Mouse (Mus musculus): ENCODE measurements around the gene Glyatl3.
A peak's percentile ranks its signal among the peaks of the same experiment; 100 is the strongest.

Gene Glyatl3

GRCm38 (mm10) chr17:40914250-40914649 lies at the start of gene Glyatl3:
TSS of gene Glyatl3 (minus strand) at chr17:40914350.
- no peak for DNase-seq

- no peak for DNase-seq
Observed at GRCm38 (mm10) chr17:40948518-40948917, 34.4 kb upstream of the Glyatl3 start.

GRCm38 (mm10) chr17:40934420-40935231 lies 20.5 kb upstream of the Glyatl3 start, which contains the start of the genes Mut and Cenpq:
TSS of gene Mut (plus strand) at chr17:40934685.
TSS of gene Cenpq (minus strand) at chr17:40935047.
- peak; percentile 98 for DNase-seq

DNA sequence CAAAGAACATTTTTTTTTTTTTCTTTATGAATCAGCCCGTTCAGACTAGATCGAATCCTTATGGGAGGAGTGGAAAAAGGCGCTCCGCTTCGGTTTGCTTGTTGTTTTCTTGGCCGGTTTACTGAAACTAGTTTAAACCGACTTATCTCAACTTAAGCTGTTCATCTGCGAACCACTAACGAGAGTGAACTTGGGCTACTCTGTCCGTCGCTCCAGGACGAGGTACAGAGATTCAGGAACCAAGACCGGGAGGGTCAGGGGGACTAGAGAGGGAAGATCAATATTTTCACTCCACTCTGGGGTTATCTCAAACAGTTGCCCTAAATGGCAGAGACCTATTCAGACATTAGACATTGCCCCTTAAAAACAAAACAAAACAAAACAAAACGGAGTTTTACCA lies 19.8 kb upstream of the Glyatl3 start:
- DNase-seq, result no peak

DNA sequence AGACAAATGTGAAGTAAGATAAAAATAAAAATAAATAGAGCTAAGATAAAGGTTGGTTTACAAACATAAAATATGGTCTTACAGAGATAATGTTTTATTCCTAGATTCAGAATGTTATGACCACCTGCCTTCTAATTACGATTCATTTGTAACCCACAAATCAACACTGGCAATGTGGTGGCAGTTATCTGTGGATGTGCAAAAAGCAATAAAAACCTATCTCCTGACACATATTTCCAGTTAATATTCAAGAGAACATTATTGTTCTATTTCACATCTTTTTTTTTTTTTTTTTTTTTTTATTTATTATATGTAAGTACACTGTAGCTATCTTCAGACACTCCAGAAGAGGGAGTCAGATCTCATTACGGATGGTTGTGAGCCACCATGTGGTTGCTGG lies 1.3 kb upstream of the Glyatl3 start:
- DNase-seq, result no peak

GRCm38 (mm10) chr17:40904721-40905154 lies 9.4 kb downstream of the Glyatl3 start:
- no peak for DNase-seq

GRCm38 (mm10) chr17:40904056-40904597 lies 10.0 kb downstream of the Glyatl3 start:
- no peak for DNase-seq

GRCm38 (mm10) chr17:40903345-40903744 lies 10.8 kb downstream of the Glyatl3 start:
- DNase-seq, result no peak

DNA sequence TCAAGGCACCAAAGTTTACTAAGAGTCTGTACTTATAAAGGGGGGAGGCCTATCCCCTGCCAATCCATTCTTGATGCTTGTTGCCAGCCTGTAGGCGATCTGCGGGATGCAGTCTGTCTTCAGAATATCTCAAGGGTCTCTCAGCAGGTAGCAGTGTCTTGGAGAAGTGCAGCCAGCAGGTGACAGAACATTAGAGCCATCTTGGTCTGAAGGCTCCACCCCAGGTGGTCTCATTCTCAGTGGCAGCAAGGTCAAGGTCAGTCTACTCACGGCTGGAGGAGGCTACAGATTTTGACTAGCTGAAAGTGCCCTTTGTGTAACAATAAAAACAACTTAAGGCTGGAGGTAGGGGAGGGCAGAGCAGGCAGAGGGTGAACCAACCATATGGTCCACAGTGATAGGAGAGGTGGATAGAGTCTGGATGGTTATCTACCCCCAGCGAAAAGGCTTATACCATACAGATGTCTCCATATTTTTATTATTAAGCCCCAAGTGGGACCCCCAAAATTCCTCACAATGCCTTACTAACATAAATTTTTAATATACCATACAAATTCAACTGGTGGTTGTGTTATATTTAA lies 14.3 kb downstream of the Glyatl3 start:
- no peak for DNase-seq

DNA sequence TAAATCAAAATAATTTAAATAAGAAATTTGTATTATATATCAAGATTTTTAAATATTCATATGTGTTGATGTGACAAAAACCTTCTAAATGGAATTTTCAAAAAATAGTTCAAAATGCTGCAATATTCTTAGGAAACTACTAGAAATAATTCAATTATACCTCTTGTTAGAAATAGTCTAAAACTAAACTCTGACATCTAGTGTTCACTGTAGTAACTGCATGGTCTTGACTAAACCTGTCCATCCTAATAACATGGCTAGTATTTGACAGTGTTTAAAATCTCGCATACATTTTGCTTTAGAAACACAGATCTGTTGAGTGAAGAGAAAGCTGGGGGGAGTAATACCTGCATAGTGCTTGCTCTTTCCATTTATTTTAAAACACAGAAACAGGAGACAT lies 17.3 kb downstream of the Glyatl3 start:
- DNase-seq, result no peak

GRCm38 (mm10) chr17:40887849-40888536 lies 26.2 kb downstream of the Glyatl3 start:
- DNase-seq, result no peak

DNA sequence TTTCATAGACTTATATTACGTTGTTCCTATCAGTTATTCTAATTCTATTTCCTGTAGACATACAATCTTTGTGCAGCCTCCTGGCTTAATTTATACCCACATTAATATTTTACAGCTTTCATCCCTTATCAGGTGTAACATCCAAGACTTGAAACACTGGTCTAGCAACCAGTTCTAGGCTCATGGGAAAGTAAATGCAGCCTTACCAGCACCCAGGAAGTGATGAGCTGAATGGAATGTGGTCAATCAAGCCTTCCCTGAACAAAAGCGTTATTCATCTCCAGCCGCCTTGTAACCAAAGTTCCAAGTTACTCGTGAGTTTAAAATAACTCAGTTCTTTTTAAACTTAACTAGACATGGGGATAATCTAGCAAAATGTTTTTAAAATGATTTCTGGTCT lies 29.0 kb downstream of the Glyatl3 start:
- DNase-seq, result no peak

DNA sequence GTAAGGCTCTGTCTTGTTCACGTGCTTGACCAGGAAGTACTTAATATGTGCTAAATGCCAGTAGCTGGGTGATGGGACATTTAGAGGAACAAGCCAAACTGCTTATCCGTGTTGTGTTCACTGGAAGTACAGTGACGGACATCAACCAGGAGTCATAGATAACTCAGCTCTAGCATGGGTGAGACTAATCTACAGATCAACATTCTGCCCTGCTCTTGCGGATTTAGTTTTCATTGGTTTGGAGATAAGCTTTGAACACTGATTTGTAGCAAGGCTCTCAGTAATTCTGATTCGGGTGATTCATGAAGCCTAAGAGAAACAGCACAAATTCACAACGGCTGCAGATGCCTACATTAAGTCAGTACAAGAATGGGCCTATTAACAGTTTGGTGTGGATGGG lies 32.0 kb downstream of the Glyatl3 start:
- no peak for DNase-seq

DNA sequence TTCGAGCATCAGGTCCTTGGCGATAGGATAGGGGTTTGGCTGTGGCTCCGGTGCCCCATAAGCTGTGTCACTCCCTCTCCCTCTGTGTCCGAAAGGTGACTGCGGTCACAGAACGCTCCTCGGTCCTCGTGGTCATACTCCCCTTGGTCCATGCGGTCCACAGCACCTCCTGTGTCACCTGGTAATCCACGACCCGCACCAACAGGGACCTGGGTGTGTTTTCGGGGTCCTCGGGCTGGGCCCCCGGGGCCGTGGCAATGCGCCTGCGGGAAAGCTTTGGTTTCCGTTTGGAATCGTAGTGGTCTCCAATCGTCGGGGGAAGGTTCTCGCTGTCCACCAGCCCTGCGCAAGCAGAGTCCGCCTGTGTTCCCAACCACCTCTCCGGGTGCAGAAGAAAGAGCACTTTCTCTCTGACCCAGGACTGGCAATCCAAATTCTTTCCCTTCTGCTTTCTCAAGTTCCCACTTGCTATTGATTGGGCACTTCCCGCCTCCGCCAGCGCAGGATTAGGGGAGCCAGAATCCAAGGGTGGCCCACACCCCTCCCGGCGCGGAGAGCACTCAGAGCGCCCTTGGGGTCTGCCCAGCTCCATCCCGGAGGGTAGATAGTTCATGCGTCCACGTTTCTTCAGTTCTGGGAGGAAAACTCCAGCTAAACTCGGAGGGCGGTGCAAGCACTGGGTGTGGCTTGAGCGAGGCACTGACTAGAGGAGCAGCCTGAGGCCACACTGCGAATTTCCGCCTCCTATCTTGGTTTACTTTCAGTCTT lies 34.0 kb downstream of the Glyatl3 start, which contains the start of gene 9130008F23Rik:
TSS of gene 9130008F23Rik (minus strand) at position 636 of the 768 bp plus-strand sequence.
- peak; percentile 56 to 58 for DNase-seq

DNA sequence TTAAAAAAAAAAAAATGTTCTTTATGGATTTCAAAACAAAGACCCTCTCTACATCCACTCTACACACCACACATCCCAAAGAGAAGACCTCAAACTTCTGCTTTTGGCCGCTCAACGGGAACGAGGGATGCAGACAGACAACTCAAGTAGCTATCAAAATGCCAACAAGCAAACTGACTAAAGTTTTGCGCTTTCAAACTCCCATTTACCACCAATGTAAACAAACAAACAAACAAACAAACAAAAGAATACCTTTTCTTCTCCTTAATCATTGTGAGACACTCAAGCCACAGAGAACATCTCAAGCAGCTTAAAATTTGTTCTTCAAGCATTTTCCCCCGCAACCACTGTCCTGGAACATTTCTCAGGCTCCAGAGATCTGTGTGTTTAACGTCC lies 34.6 kb downstream of the Glyatl3 start:
- DNase-seq, result no peak

DNA sequence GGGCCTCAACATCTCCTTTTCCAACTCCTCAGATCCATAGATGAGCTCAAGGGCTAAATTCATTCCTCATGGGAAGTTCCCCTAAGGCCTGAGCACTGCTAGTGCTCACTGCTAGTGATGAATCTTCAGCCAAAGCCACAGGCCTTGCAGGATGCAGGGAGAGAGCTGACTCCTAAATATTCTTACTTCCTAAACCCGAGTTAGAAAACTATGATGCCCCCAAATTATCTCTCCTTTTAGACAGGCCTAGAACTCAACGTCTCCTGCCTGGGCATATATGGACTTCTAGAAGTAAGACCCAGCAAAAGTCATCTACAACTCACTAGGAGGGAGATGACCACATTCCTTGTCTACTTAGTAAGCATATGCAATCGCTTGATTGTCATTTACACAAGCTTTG lies 36.4 kb downstream of the Glyatl3 start:
- no peak for DNase-seq

DNA sequence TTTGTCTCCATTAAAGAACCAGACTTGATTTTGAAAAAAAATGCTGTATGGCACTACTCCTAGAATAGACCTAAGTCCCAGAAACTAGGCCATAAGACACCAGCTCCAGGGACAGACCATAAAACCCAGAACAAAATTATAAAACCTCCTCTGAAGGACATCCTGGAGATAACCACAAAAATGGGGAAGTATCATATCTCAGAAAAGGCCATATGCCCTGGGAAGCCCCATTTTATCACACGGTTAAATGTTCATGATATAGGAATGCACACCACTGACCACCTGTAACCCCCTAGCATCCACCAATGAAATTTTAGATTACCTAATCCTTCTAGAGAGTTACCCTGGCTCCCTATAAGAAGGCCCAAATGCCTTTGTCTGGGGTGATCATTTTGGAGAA lies 38.6 kb downstream of the Glyatl3 start:
- no peak for DNase-seq

- DNase-seq, result no peak
Observed at GRCm38 (mm10) chr17:40874701-40875100, 39.4 kb downstream of the Glyatl3 start.

DNA sequence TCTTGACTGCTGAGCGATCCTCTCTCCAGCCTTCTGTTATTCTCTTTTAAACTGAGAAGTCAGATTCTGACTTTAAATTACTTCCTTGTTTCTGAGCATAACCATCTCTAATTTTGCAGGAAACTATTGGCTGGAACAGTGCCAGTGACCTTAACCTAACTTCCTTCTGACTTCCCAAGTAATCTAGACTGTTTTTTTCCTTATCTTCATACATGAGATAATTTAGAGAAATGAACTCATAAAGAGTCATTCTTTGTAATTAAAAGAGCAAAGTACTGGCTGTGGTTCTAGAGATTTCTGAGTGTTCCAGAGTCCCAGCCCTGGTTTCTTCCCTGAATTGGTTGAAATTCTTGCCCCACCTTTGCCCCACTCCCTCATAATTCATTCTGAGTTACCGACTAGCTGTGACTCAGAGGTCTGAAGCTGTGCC lies 40.6 kb downstream of the Glyatl3 start:
- no peak for DNase-seq

GRCm38 (mm10) chr17:40872626-40873025 lies 41.5 kb downstream of the Glyatl3 start:
- no peak for DNase-seq

GRCm38 (mm10) chr17:40868952-40869747 lies 45.0 kb downstream of the Glyatl3 start:
- DNase-seq, result peak; percentile 27 to 36

DNA sequence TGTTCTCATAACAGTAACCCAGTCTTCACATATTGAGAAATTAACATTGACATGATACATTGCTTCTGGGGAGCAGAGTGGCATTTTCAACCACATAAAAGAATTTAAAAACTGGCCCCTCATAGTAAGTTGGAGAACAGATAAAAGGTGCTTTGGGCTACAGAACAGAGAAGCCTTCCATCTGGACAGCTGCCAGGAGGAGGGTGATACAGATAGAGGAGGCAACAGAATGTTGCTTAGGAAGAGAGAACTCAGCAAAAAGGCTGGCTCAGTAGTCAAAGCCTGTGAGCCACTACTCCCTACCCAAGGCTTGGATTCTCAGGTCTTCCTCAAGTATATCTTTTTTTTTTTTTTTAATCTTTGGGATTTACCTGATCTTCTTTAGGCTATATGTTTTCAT lies 59.1 kb downstream of the Glyatl3 start:
- no peak for DNase-seq
